Mouse (Mus musculus) urinary bladder, postnatal 4 days (tissue): ENCODE data around the gene Gm21861.
"Not testable (repeated sequence)": the region's sequence is repeated elsewhere in the genome, so short reads cannot be mapped to it uniquely, and the experiment has no call there.

Experiments
- DNase-seq, 2 experiments: peaks; one replicate each; pipeline ENCODE4 v3.0.0; 2021 to 2022; ENCODE audit warnings: low spot score in 2 of 2

Gm21861 gene

GRCm38 (mm10) chrY:58814497-58814896 is at the start of gene Gm21861:
Gene Gm21861 (minus strand): TSS chrY:58814597.
- DNase-seq = not testable (repeated sequence)
